Mouse (Mus musculus): Measurements from ENCODE around the gene Ndst2.

- TF ChIP-seq CTCF (IDR thresholded peaks at IDR 0.05; ENCODE audit: low read depth) (no peak), EP300 (IDR thresholded peaks at IDR 0.05; ENCODE audit: low read depth) (no peak)
Observed at GRCm38 (mm10) chr14:20768581-20768980, 34.2 kb upstream of the Ndst2 start.

Data from liver, embryonic 14.5 days (tissue).